Mouse (Mus musculus) MEL-GATA-1-ER (cell line): ENCODE data around the gene Myo10.

Experiments used
- DNase-seq: peaks from one replicate; pipeline ENCODE4 v3.0.0-alpha.2; 2012; ENCODE audit warnings: low read depth; ENCODE audit errors: extremely low read depth

Gene Myo10

DNA sequence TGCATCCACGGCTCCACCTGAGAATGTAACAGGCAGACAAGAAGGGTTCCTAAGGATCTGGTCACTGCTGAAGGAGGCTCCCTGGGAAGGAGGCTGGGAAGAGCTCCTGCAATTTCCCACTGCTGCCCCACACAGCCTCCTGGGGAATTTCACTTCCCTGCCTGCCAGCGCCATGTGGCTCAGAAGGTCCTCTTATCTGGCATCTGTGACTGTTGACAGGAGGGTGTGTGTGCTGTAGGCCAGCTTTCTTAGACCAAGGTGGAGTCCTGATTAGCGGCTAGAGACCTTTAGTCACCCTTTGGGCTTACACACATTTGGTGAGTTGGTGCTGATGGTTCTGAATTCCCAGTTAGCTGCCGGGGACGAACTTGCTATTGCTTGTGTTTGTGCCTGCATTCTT is 28.0 kb downstream of the Myo10 start:
- DNase-seq = no peak

GRCm38 (mm10) chr15:25651820-25652219 is 29.5 kb downstream of the Myo10 start:
- DNase-seq = no peak

GRCm38 (mm10) chr15:25652368-25652767 is 30.0 kb downstream of the Myo10 start:
- DNase-seq = no peak

- DNase-seq = no peak
Measured at GRCm38 (mm10) chr15:25652933-25653332, 30.6 kb downstream of the Myo10 start.

- DNase-seq = no peak
Measured at GRCm38 (mm10) chr15:25653680-25654079, 31.4 kb downstream of the Myo10 start.

- DNase-seq = no peak
Measured at GRCm38 (mm10) chr15:25662833-25663519, 40.7 kb downstream of the Myo10 start.

- no peak for DNase-seq
Measured at GRCm38 (mm10) chr15:25669283-25670247, 47.2 kb downstream of the Myo10 start.

GRCm38 (mm10) chr15:25673231-25673980 is 51.1 kb downstream of the Myo10 start:
- no peak for DNase-seq

DNA sequence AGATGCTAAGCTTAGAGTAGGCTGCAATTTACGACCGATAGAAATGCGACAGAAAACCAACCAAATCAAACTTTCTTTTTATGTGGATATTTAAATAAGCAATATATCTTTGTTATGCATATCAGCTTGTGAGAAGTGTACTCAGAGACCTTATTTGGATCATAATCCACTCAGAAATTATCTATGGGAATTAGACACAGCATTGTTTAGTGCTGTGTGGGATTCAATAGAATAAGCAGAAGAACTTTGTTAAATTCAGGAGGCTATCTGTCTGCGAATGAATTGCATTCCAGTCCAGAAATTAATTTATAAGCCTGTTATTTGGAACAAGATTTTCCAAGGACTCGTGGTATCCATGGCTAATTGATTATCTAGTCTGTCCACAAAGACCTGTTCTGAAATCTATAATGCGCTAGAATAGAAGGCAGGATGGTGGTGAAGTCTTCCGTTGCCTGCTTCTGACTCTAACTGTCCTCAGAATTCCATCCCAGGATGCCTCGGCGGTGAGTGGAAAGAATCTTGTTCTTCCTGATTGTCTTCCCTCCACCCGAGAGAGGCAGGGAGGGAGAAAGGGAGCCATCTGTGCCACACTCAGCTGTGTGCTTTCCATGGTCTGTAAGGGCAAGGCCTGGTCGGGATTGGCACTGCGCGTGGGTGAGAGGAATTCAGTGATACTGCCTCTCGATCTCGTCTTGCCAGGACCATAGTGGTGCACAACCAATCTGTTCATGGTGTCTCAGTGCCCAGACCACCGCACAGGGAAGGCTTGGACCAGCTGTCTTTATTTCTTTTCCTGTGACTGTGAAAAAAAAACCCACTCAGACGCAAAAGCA is 52.0 kb downstream of the Myo10 start:
- no peak for DNase-seq

GRCm38 (mm10) chr15:25674932-25675250 is 52.6 kb downstream of the Myo10 start:
- no peak for DNase-seq

GRCm38 (mm10) chr15:25675359-25675758 is 53.0 kb downstream of the Myo10 start:
- no peak for DNase-seq

GRCm38 (mm10) chr15:25676056-25676785 is 53.9 kb downstream of the Myo10 start:
- no peak for DNase-seq

GRCm38 (mm10) chr15:25679081-25679480 is 56.8 kb downstream of the Myo10 start:
- DNase-seq = no peak

GRCm38 (mm10) chr15:25679616-25680015 is 57.3 kb downstream of the Myo10 start:
- no peak for DNase-seq

GRCm38 (mm10) chr15:25680269-25680818 is 58.0 kb downstream of the Myo10 start:
- no peak for DNase-seq

- no peak for DNase-seq
Measured at GRCm38 (mm10) chr15:25682953-25683507, 60.7 kb downstream of the Myo10 start.

GRCm38 (mm10) chr15:25685186-25685585 is 62.9 kb downstream of the Myo10 start:
- DNase-seq = no peak

GRCm38 (mm10) chr15:25688424-25689283 is 66.3 kb downstream of the Myo10 start:
- DNase-seq = no peak

GRCm38 (mm10) chr15:25689477-25689876 is 67.2 kb downstream of the Myo10 start:
- DNase-seq = no peak
